Mouse (Mus musculus) stomach, embryonic 16.5 days (tissue): Measurements from ENCODE around the gene Nr5a2. TPM values are rescaled to one million over a fixed set of nuclear protein-coding genes. Genes with fewer than 3 reads are reported as not detected.

ENCODE experiments used
- ATAC-seq: fragments of 200-750 bp; cut with Nextera tagmentation; 2 replicates; pipeline ENCODE4 v1.8.0; 2017; ENCODE audit warnings: moderate number of reproducible peaks, moderate TSS enrichment; ENCODE audit not compliant: insufficient read depth, low FRiP score
- H3K27ac ChIP-seq: fragments of 300-500 bp; sonication (generic); 2 replicates; pipeline ENCODE4 v1.5.1; 2014; ENCODE audit warnings: low read length
- H3K27me3 ChIP-seq: fragments of 300-500 bp; sonication (generic); 2 replicates; pipeline ENCODE4 v1.6.1; 2014; ENCODE audit warnings: low read length, control low read depth, mixed read lengths; ENCODE audit not compliant: control insufficient read depth, insufficient read depth
- H3K36me3 ChIP-seq: fragments of 300-500 bp; sonication (generic); 2 replicates; pipeline ENCODE4 v1.6.1; 2014; ENCODE audit warnings: low read length; ENCODE audit not compliant: control insufficient read depth, insufficient read depth
- H3K4me1 ChIP-seq: fragments of 300-500 bp; sonication (generic); 2 replicates; pipeline ENCODE4 v1.6.1; 2014; ENCODE audit warnings: low read length, control low read depth, mixed read lengths; ENCODE audit not compliant: control insufficient read depth, insufficient read depth
- H3K4me2 ChIP-seq: fragments of 300-500 bp; sonication (generic); 2 replicates; pipeline ENCODE4 v1.6.1; 2014; ENCODE audit warnings: low read depth, low read length, mixed read lengths
- H3K4me3 ChIP-seq: fragments of 300-500 bp; sonication (generic); replicated peaks from 2 replicates; pipeline ENCODE4 v1.5.1; 2014; ENCODE audit warnings: mild to moderate bottlenecking, low read length
- H3K9ac ChIP-seq: fragments of 300-500 bp; sonication (generic); 2 replicates; pipeline ENCODE4 v1.6.1; 2014; ENCODE audit warnings: low read length
- H3K9me3 ChIP-seq: fragments of 300-500 bp; sonication (generic); replicated peaks from 2 replicates; pipeline ENCODE4 v1.6.1; 2016; ENCODE audit warnings: low read length, control low read depth; ENCODE audit not compliant: control insufficient read depth
- WGBS: fragments of 180-500 bp; shearing (Covaris S2); extraction: QIAGEN DNeasy Blood & Tissue Kit; methylation state at CpG from one replicate; pipeline ENCODE4 v1.1.7; 2014; 5-methylcytosine and 5-hydroxymethylcytosine counted together
- polyA plus RNA-seq: library from polyadenylated mRNA; unstranded; fragments of >200 nt; fragmentation: Nextera tagmentation; extraction: Ambion mirVana; gene quantifications from 2 replicates; pipeline ENCODE4 v1.2.1, GENCODE M21; 2015

Nr5a2 gene
- polyA plus RNA-seq, 1 experiment from 2014 or later = 4.1 TPM

- Histone ChIP-seq H3K4me1 (peaks cover 19% of the 10 kb centered on the region), H3K9ac (no peak overlapping the region; the same call in 1 of the 2 replicates), H3K4me2 (peak overlapping the region; percentile 61), H3K9me3 (no peaks in the 10 kb centered on the region), H3K36me3 (no peaks in the 10 kb centered on the region), H3K27me3 (peaks cover 55% of the 10 kb centered on the region), H3K4me3 (peak overlapping the region; percentile 36), H3K27ac (no peak overlapping the region)
- ATAC-seq = no peak
- 5% methylated on average over 19 of the region's 21 CpGs for WGBS
These were observed 8.2 kb downstream of the Nr5a2 start for GRCm38 (mm10) chr1:136951946-136952531.

GRCm38 (mm10) chr1:136951155-136951650 lies 9.0 kb downstream of the Nr5a2 start:
- no peaks in the 10 kb centered on the region for H3K36me3 ChIP-seq
- no peak for ATAC-seq
- peaks cover 55% of the 10 kb centered on the region for H3K27me3 ChIP-seq
- no peaks in the 10 kb centered on the region for H3K9me3 ChIP-seq
- no peak overlapping the region for H3K4me2 ChIP-seq
- peaks cover 19% of the 10 kb centered on the region for H3K4me1 ChIP-seq
- H3K9ac ChIP-seq = no peak overlapping the region
- no peak overlapping the region for H3K27ac ChIP-seq
- 47% methylated on average over 3 of the region's 3 CpGs for WGBS
- no peak overlapping the region for H3K4me3 ChIP-seq

GRCm38 (mm10) chr1:136949323-136949741 lies 10.9 kb downstream of the Nr5a2 start:
- Histone ChIP-seq H3K27me3 (peaks cover 56% of the 10 kb centered on the region), H3K36me3 (no peaks in the 10 kb centered on the region), H3K4me1 (peaks cover 19% of the 10 kb centered on the region), H3K9ac (peak overlapping the region; percentile 71), H3K27ac (no peak overlapping the region), H3K4me3 (peak overlapping the region; percentile 57), H3K9me3 (no peaks in the 10 kb centered on the region), H3K4me2 (peak overlapping the region; percentile 83)
- WGBS = 2% methylated on average over 12 of the region's 12 CpGs
- ATAC-seq = peak; percentile 55; the same call in 1 of the 2 replicates

DNA sequence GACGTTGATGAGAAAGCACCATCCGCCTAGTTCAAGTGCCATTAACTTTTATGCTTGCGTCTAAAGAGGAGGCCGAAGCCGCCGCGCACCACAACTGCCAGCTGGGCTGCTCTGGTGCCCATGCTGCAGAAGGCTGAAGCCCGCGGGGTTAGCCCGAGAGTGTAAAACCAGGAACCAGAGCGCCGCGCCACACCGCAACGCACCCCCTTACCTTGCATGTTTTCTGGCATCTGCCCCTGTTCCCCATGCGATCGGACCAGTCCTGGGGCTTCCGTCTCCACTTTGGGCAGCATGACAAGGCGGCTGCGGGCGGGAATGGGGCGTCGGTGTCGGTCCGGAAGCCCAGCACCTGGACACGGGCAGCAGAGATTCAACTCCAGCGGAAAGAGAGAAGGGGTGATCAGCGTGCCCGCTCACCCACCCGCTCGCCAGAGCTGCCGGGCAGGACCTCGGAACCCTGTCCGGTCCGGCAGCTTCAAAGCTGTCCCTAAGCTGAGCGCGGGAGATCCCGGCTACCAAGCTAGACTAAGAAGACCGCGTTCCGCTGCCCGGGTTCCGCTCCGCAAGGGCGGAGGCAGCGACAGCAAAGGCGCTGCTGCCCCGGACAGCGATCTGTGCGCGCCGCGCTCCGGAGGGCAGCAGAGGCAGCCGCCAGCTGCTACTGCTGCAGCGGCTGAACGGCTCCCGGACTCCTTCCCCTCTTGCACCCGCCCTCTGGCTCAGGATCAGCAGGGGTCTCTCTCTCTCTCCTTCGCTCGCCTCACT lies 11.6 kb downstream of the Nr5a2 start:
- Histone ChIP-seq H3K9me3 (no peaks in the 10 kb centered on the region), H3K27ac (peak overlapping the region; percentile 25; the same call in 1 of the 2 replicates), H3K36me3 (no peaks in the 10 kb centered on the region), H3K4me1 (peaks cover 19% of the 10 kb centered on the region), H3K27me3 (peaks cover 53% of the 10 kb centered on the region), H3K4me3 (peak overlapping the region; percentile 57), H3K9ac (peak overlapping the region; percentile 71), H3K4me2 (peak overlapping the region; percentile 83)
- peak; percentile 45; the same call in 1 of the 2 replicates for ATAC-seq
- WGBS = under 1% methylated on average over 61 of the region's 61 CpGs

- 5% methylated on average over 7 of the region's 7 CpGs for WGBS
- Histone ChIP-seq H3K27ac (no peak overlapping the region), H3K27me3 (peaks cover 48% of the 10 kb centered on the region), H3K4me1 (peaks cover 18% of the 10 kb centered on the region), H3K4me3 (peak overlapping the region; percentile 57), H3K9ac (peak overlapping the region; percentile 71), H3K9me3 (no peaks in the 10 kb centered on the region), H3K36me3 (no peaks in the 10 kb centered on the region), H3K4me2 (peak overlapping the region; percentile 83)
- no peak for ATAC-seq
These were observed 12.2 kb downstream of the Nr5a2 start for GRCm38 (mm10) chr1:136948127-136948422.

DNA sequence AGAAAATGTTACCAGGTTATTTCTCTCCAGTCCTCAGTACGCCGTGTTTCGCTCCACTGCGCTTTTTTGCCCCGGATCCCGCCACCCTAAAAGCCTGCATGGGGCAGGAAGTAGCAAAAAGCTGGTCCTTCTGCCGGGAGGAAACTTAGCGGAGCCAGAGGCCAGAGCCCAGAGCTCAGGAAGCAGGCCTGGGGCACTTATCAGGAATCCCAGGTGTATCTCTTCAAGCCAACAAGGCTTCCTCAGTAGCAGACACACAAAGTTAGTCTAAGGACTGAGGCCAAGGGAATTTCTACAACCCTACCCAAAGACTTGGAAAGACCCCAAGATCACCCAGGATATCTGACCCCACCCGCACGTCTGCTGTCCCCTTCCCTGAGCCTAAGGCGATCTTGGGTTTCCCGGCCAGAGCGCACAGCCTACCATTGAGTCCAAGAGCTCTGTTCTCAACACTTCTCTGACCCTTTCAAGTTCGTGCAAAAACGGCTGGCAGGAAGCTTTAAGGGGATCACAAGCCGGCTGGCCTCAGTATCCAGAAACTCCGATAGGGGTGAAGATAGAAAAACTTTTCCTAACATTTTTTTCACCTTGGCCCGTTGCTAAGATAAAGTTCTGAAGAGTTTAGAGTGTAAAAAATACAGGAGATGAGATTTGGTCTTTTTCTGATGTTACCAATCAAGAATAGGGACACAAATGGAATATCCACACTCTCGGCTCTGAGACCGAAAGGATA lies 12.7 kb downstream of the Nr5a2 start:
- 6% methylated on average over 20 of the region's 20 CpGs for WGBS
- Histone ChIP-seq H3K9me3 (no peaks in the 10 kb centered on the region), H3K27ac (no peak overlapping the region), H3K4me3 (peak overlapping the region; percentile 57), H3K4me1 (peaks cover 13% of the 10 kb centered on the region), H3K4me2 (peak overlapping the region; percentile 83), H3K36me3 (no peaks in the 10 kb centered on the region), H3K27me3 (peaks cover 44% of the 10 kb centered on the region), H3K9ac (peak overlapping the region; percentile 24; the same call in 1 of the 2 replicates)
- ATAC-seq = no peak

GRCm38 (mm10) chr1:136946806-136947393 lies 13.3 kb downstream of the Nr5a2 start:
- H3K4me2 ChIP-seq = peak overlapping the region; percentile 34
- no peaks in the 10 kb centered on the region for H3K9me3 ChIP-seq
- H3K4me3 ChIP-seq = peak overlapping the region; percentile 57
- peaks cover 44% of the 10 kb centered on the region for H3K27me3 ChIP-seq
- ATAC-seq = no peak
- WGBS = 5% methylated on average over 18 of the region's 18 CpGs
- no peaks in the 10 kb centered on the region for H3K36me3 ChIP-seq
- peak overlapping the region; percentile 20; the same call in 1 of the 2 replicates for H3K9ac ChIP-seq
- no peak overlapping the region for H3K27ac ChIP-seq
- peaks cover 10% of the 10 kb centered on the region; the same call in 1 of the 2 replicates for H3K4me1 ChIP-seq

GRCm38 (mm10) chr1:136946404-136946803 lies 13.8 kb downstream of the Nr5a2 start:
- peaks cover 10% of the 10 kb centered on the region; the same call in 1 of the 2 replicates for H3K4me1 ChIP-seq
- peak overlapping the region; percentile 34 for H3K4me2 ChIP-seq
- peak overlapping the region; percentile 20; the same call in 1 of the 2 replicates for H3K9ac ChIP-seq
- no peak for ATAC-seq
- WGBS = 5% methylated on average over 8 of the region's 8 CpGs
- H3K27me3 ChIP-seq = peaks cover 43% of the 10 kb centered on the region
- H3K27ac ChIP-seq = no peak overlapping the region
- no peaks in the 10 kb centered on the region for H3K36me3 ChIP-seq
- no peaks in the 10 kb centered on the region for H3K9me3 ChIP-seq
- H3K4me3 ChIP-seq = peak overlapping the region; percentile 57
